Mouse (Mus musculus) spleen, adult 2 months (tissue): ENCODE measurements around the gene Cplx3. TPM values are rescaled to one million over a fixed set of nuclear protein-coding genes. Genes with fewer than 3 reads are reported as not detected.

Experiments used
- DNase-seq, 2 experiments: peaks; one replicate each; pipeline versions ENCODE4 v3.0.0 to v3.0.0-alpha.2; 2012 to 2021; ENCODE audit warnings: low spot score in 2 of 2, low read depth in 1 of 2
- H3K27ac ChIP-seq: fragments of 200-500 bp; 2 replicates; pipeline ENCODE4 v1.5.1; 2012; ENCODE audit warnings: low read length, inconsistent platforms; ENCODE audit not compliant: insufficient read depth
- H3K27me3 ChIP-seq: fragments of 200-500 bp; 2 replicates; pipeline ENCODE4 v1.6.1; 2012; ENCODE audit warnings: mild to moderate bottlenecking, moderate library complexity, low read length, inconsistent platforms; ENCODE audit not compliant: control insufficient read depth, insufficient read depth
- H3K36me3 ChIP-seq: fragments of 200-500 bp; 2 replicates; pipeline ENCODE4 v1.6.1; 2012; ENCODE audit warnings: mild to moderate bottlenecking, low read length, inconsistent platforms; ENCODE audit not compliant: control insufficient read depth, insufficient read depth
- H3K4me1 ChIP-seq: fragments of 200-500 bp; 2 replicates; pipeline ENCODE4 v1.6.1; 2011; ENCODE audit warnings: inconsistent platforms; ENCODE audit not compliant: control insufficient read depth, insufficient read depth, insufficient read length
- H3K4me3 ChIP-seq: fragments of 200-500 bp; 2 replicates; pipeline ENCODE4 v1.5.1; 2011; ENCODE audit warnings: mild to moderate bottlenecking, inconsistent platforms; ENCODE audit not compliant: insufficient read depth, insufficient read length; ENCODE audit errors: extremely low read depth
- CTCF ChIP-seq: fragments of 200-500 bp; IDR thresholded peaks from 2 replicates; pipeline ENCODE4 v1.5.1; 2011; ENCODE audit warnings: mild to moderate bottlenecking, inconsistent platforms; ENCODE audit not compliant: insufficient read depth, insufficient read length, insufficient replicate concordance; ENCODE audit errors: extremely low read depth
- POLR2A ChIP-seq: fragments of 200-500 bp; IDR thresholded peaks from 2 replicates; pipeline ENCODE4 v1.6.1; 2011; ENCODE audit warnings: low read depth, low read length, inconsistent platforms
- WGBS: fragments of 180-500 bp; shearing (Covaris S2); methylation state at CpG from one replicate; pipeline ENCODE4 v1.1.7; 2018; 5-methylcytosine and 5-hydroxymethylcytosine counted together
- polyA plus RNA-seq: library from polyadenylated mRNA; depleted of rRNA; stranded (reverse); fragments of >200 nt; gene quantifications from 2 replicates; pipeline ENCODE4 v1.2.3, GENCODE M21; 2012

Cplx3 gene
- polyA plus RNA-seq, 1 experiment: not detected

- Histone ChIP-seq H3K27ac (no peak overlapping the region), H3K4me1 (no peaks in the 10 kb centered on the region), H3K36me3 (no peaks in the 10 kb centered on the region), H3K4me3 (no peak overlapping the region), H3K27me3 (no peaks in the 10 kb centered on the region)
- no peak for DNase-seq
- WGBS: 91% methylated on average over 4 of the region's 4 CpGs
- TF ChIP-seq CTCF: no peak
- no peak for TF ChIP-seq POLR2A
Observed at GRCm38 (mm10) chr9:57614786-57615185, 8.7 kb upstream of the Cplx3 start.

- H3K36me3 ChIP-seq: no peaks in the 10 kb centered on the region
- no peaks in the 10 kb centered on the region for H3K27me3 ChIP-seq
- H3K27ac ChIP-seq: no peak overlapping the region
- no peak for DNase-seq
- H3K4me3 ChIP-seq: no peak overlapping the region
- no peaks in the 10 kb centered on the region for H3K4me1 ChIP-seq
- TF ChIP-seq POLR2A: no peak
- TF ChIP-seq CTCF: no peak
- WGBS: 85% methylated on average over 7 of the region's 7 CpGs
Observed at GRCm38 (mm10) chr9:57613975-57614374, 7.9 kb upstream of the Cplx3 start.

- DNase-seq: no peak
- Histone ChIP-seq H3K27me3 (no peaks in the 10 kb centered on the region), H3K4me3 (no peak overlapping the region), H3K36me3 (no peaks in the 10 kb centered on the region), H3K27ac (no peak overlapping the region), H3K4me1 (no peaks in the 10 kb centered on the region)
- 76% methylated on average over 7 of the region's 7 CpGs for WGBS
- no peak for TF ChIP-seq POLR2A
- TF ChIP-seq CTCF: no peak
Observed at GRCm38 (mm10) chr9:57612587-57612986, 6.5 kb upstream of the Cplx3 start.

GRCm38 (mm10) chr9:57610359-57610826 is 4.3 kb upstream of the Cplx3 start:
- H3K4me3 ChIP-seq: no peak overlapping the region
- H3K36me3 ChIP-seq: no peaks in the 10 kb centered on the region
- H3K27ac ChIP-seq: no peak overlapping the region
- TF ChIP-seq POLR2A (no peak), CTCF (no peak)
- H3K4me1 ChIP-seq: peaks cover 3% of the 10 kb centered on the region; the same call in 1 of the 2 replicates
- DNase-seq: no peak
- 53% methylated on average over 3 of the region's 3 CpGs for WGBS
- H3K27me3 ChIP-seq: peaks cover 3% of the 10 kb centered on the region

- no peak for DNase-seq
- TF ChIP-seq POLR2A (no peak), CTCF (no peak)
- no peak overlapping the region for H3K4me3 ChIP-seq
- H3K27ac ChIP-seq: no peak overlapping the region
- H3K27me3 ChIP-seq: peaks cover 3% of the 10 kb centered on the region
- H3K36me3 ChIP-seq: no peaks in the 10 kb centered on the region
- 62% methylated on average over 3 of the region's 3 CpGs for WGBS
- H3K4me1 ChIP-seq: peaks cover 3% of the 10 kb centered on the region; the same call in 1 of the 2 replicates
Observed at GRCm38 (mm10) chr9:57609803-57610202, 3.7 kb upstream of the Cplx3 start.

GRCm38 (mm10) chr9:57605503-57605902 is 578 bp downstream of the Cplx3 start:
- Histone ChIP-seq H3K27ac (no peak overlapping the region), H3K4me3 (no peak overlapping the region), H3K4me1 (peaks cover 3% of the 10 kb centered on the region; the same call in 1 of the 2 replicates), H3K36me3 (no peaks in the 10 kb centered on the region), H3K27me3 (peaks cover 3% of the 10 kb centered on the region)
- 30% methylated on average over 9 of the region's 9 CpGs for whole genome bisulfite sequencing
- no peak for DNase-seq
- no peak for TF ChIP-seq CTCF
- TF ChIP-seq POLR2A: no peak

- Histone ChIP-seq H3K27me3 (peaks cover 3% of the 10 kb centered on the region), H3K36me3 (no peaks in the 10 kb centered on the region), H3K4me3 (no peak overlapping the region), H3K27ac (no peak overlapping the region), H3K4me1 (peaks cover 3% of the 10 kb centered on the region; the same call in 1 of the 2 replicates)
- TF ChIP-seq POLR2A (no peak), CTCF (no peak)
- WGBS: 79% methylated on average over 4 of the region's 4 CpGs
- no peak for DNase-seq
Observed at GRCm38 (mm10) chr9:57604875-57605274, 1.2 kb downstream of the Cplx3 start.
